Mouse (Mus musculus) WW6 (cell line): ENCODE measurements around the gene Jmjd4.

Source experiments
- DNase-seq: peaks from one replicate; pipeline ENCODE4 v3.0.0-alpha.2; 2013; ENCODE audit warnings: low read depth, low spot score

The Jmjd4 gene

DNA sequence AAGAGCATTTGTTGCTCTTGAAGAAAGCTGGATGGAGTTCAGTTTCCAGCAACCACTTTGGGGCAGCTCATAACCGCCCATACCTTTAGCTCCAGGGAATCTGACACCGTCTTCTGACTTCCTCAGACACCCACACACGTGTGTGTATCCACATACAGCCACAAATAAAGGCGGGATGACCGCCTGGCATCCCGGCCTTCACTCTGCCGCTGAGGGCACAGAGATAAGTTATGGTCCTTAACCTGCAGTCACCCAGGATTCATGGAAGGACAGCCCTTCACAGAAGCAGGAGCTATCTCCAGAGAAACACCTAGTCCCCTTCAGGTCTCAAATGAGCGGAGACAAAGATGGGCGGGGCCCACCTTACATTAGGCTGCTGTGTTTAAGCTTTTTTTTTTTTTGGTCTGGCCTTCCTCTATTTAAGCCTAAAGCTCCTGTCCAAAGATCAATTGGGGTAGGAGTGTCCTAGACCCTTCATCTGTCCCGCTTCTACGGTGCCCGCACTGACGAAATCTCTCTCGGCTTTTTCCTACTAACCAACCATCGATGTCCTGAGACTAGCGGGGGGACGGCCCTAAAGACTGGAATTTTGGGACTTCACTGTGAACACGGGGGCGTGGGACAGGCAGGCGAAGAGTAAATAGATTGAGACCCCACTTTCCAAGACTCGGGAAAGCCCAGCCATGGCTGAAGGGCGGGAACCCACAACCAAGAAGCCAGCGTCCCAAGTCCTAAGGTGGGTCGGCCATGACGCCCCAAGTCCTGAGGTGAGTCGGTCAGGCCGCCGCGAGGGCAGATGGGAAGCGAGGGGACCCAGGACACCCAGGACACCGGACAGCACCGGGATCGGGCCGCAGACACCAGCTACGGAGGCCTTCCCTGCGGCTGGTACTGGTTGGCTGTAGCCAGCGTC lies 21.8 kb downstream of the Jmjd4 start:
- no peak for DNase-seq

DNA sequence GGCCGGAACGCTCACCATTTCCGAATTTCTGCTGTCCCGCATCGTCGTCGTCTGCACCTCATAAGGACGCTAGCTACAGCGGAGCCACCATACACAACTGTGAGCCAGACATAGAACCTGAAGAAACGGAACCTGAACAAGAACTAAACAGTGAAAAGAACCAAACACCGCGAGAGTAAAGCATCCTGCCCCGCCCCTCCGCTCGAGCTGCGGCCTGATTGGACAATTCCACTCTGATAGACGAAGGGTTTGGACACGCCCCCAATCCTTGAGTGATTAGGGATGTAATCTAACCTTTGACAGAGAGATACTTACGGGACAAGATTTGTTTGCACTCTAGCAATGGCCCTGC lies 22.5 kb downstream of the Jmjd4 start, which contains the start of gene Zfp867:
Gene Zfp867, minus strand, starts transcription at position 149 of the 352 bp plus-strand sequence.
- peak; percentile 90 for DNase-seq

DNA sequence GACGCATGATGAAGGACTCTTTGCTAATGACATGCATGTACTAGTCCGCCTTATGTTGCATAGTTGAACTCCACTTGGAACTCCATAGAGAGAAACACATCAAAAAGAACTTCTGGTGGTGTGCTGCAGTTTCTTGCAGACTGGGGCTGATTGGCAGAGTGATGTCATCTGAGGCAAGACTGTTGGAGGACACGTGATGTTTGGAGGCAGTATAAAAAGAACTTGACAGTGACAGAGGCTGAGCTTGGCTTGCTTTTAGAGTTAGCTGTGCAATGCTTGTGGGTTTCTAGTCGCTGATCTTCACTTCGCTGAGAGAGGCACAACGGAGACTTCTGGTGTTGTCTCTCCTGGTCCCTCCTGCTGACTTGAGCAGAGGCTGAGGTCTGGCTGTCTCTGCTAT lies 27.4 kb downstream of the Jmjd4 start:
- no peak for DNase-seq

DNA sequence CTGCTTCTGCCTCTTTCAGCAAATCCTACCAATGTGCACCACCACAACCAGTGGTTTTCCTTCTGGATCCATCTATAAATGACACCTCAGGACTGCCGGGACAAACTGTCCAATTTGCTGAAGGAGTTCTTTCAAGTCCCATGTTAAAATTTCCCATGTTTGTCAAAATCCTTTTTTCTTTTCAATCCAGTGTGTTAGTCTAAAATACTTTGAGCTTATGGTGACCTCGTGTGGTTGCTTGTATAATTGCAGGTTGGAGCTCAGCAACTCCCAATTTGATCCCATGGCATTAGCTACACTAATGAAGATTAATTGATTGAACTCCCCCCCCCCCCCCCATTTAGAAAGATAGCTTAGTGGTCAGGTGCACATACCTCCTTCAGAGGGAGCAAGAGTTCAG lies 33.4 kb downstream of the Jmjd4 start:
- no peak for DNase-seq

DNA sequence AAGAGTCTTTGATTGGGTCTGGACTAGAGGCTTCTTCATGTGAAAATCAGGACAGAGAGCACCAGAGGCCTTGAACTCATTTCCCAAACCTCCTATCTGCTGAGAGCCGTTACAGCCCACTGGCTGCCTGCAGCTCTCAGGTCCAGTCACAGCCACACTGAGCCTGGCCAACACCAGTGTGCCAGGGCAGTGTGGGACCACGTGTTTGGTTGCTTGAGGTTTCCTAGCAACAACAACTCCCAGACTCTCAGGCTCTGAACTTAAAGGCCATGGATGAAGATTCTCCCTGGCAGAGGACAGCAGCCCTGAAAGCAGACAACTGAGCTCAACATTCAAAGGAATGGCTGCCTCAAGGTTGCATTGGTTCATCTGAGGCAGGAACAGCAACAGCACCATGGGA lies 35.8 kb downstream of the Jmjd4 start:
- DNase-seq, result no peak

DNA sequence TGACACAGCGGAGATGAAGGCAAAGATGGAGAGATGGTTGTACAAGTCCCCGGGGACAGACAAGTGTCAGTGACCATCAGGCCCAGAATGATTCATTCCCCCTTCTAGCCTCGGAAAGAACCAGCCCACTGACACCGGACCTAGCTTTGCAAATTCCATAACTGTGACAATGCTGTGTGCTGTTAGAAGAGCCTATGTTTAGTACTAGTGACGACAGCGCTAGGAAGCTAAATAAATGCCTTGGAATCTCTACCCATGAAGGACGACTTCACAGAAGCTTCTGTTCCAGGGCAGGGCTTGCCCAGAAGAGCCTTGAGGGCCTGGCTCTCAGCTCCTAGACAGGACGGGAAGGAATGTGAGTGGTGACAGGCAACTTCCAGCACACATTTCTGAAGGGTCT lies 36.4 kb downstream of the Jmjd4 start:
- DNase-seq, result no peak

DNA sequence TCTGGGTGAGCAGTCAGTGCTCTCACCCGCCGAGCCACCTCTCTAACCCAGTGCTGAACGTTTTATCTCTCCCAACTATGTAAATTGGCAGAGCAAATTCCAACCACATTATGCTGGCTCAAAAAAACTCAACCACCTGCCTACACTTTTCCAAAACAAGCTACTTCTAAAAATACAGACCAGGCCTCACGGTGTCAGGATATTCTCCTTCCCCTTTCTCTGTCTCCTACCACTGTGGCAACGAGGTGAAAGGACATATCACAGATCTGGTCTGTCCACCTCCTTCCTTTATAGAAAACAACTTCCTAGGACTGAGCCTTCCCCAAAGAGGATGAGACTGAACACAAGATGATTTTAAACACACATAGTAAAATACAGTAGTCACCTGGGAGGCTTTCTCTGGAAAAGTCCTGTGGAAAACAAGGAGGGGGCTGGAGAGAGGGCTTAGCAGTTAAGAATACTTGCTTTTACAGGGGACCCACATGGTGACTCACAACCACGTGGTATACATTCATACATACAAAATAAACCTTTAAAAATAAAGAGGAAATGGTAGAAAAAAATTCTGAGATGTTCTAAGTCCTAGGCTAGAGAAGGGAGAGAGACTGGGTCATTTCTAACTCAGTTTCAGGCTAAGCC lies 46.9 kb downstream of the Jmjd4 start:
- DNase-seq, result no peak

DNA sequence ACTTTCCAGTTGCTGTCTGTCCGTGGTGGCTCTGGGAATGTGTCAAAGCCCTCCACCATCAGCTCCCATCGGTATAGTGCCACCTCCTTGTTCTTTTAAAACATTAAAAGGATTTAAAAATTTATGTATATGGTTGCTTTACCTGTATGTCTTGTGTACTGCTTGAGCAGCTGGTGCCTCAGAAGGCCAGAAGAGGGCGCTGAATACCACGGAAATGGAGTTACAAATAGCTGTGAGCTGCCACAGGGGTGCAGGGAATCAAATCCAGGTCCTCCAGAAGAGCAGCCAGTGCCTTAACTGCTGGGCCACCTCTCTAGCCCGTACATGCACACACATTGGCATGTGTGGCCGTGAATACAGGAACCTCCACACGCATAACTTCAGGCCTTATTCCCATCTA lies 47.9 kb downstream of the Jmjd4 start:
- no peak for DNase-seq

DNA sequence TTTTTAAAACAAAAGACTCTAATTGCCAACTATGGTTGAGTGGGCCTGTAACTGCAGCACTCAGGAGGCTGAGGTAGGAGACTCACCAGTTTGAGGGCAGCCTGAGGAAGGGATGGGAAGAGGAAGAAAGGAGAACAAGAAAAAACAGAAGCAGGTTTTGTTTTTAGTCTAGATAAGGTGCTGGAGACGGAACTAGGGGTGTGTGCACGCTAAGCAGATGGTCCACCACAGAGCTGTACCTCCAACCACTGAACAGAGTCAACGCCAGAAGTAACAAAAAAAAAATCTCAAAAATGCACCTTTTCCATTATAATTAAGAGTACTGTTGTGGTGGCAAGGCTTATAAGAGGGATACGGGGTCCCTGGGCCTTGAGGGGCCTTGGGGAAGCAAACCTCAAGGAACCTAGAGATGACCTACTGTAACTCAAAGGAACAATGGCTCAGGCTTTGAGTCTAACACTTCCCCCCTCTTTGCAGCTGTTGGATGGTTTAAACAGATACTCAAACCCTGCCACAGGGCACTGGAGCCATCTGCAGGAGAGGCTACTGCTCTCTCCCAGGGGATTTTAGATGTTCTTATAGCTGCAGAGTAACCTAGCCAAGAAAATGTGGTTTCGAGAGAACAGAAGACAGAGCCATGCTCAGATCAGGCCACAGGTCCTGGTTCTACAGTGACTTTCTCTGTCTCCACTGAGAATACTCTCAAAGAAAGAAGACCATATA lies 52.3 kb downstream of the Jmjd4 start:
- no peak for DNase-seq

DNA sequence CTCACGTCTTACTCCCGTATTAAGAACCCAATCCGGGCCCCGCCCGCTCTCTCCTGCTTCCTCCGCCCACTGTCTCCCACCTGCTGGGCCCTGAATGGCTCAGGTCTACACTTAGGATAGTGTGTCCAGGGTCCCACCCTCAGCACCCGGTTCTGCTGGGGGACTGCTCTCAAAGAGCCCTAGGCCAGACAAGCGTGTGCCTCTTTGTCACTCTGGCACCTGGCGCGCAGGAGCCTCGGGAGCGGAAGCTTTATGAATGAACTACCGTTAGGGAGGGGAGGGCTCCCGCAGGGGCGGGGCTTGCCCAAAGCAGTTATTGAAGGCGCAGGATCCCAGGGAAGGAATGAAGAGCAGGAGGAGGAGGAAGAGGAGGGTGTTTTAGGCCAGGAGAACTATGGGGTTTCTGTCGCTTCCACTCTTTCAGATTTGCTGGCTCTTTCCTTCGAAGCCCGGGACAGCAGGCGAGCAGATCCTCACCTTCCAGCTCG lies 55.5 kb downstream of the Jmjd4 start:
- DNase-seq, result peak; percentile 87

DNA sequence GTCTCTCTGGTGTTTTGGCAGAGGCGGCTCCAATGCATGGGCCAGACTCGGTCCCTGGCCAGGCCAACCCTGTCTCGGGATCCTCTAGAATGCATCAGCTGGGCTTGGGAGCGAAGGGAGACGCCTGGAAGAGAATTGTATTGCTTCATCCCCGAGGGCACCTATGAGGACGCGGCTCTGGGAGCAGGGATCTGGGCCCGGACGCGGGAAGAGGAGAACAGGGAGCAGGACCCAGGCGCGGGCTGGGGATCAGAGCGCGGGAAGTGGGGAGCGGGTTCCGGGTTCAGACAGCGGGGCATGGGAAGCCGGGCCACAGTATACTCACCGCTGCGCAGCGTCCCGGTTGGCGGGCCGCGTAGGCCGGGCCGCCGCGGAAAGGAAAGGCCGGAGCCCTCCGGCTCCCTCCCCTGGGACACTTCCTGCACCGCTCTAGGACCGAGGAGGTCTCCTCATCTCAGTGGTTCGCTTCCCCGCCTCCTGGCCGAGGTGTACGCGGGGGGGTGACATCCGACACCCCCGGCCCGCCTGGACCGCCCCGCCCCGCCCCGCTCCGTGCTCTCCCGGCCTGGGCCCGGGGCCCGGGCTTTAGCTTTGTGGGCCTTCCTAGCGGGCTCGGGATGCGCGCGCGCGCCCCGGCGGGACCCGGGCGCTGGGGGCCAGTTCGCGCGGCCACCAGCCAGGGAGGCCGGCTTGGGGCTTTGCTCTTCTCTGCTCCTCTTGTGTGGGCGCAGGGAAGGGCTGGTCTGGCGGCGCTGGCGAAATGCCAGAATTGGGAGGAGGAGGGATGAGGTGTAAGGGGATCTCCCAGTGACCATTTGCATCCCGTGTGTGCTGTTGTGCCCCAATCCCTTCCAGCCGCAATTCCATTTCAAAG lies 56.2 kb downstream of the Jmjd4 start:
- peak; percentile 77 for DNase-seq

DNA sequence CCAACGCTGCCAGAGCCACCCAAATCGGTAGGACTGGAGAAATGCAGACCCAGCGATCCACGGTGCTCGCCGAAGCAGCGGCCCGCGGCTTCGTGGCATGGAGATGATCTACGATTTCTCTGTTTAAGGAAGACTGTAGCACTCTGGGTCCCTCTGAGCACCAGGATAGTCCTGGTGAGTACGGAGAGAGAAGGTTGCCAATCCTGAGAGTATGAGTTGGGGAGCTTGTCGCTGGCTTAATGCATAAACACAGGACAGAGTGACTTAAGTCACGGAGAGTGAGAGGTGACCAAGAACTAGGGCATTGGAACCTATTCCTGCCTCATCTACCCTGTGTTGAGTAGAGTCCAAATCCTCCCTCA lies 56.8 kb downstream of the Jmjd4 start:
- DNase-seq, result no peak
